Mouse (Mus musculus) G1E (cell line): ENCODE data around the gene Mbnl1.

Experiments
- POLR2AphosphoS5 ChIP-seq: IDR thresholded peaks from 2 replicates; pipeline ENCODE4 v1.6.1; 2012; ENCODE audit warnings: low read depth, low read length, inconsistent platforms; ENCODE audit not compliant: insufficient replicate concordance
- TAL1 ChIP-seq: conservative IDR thresholded peaks from 2 replicates; pipeline ENCODE4 v1.6.1; 2012; ENCODE audit warnings: low read depth, low read length, inconsistent platforms, mixed read lengths

DNA sequence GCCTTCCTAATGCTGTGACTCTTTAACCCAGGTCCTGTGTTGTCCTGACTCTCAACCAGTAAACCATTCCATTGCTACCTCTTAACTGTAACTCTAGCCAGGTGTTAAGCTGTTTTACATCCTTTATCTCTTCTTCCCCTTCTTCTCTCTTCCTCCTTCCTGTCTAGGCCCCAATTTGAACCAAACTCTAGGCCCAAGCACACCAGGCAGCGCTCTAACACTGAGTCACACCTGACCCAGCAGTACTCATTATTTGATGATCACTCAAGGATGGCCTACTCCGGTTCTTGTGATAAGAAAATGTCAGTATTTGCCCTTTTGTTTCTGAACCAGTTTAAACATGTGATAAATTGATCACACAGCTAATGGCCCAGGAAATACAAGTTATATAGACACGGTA lies 92.6 kb downstream of the Mbnl1 start:
- no peak for TF ChIP-seq POLR2AphosphoS5
- no peak for TF ChIP-seq TAL1
